Mouse (Mus musculus) forebrain, embryonic 11.5 days (tissue): Measurements from ENCODE around the gene Rtp2. TPM values are rescaled to one million over a fixed set of nuclear protein-coding genes. Genes with fewer than 3 reads are reported as not detected.
"Not testable (repeated sequence)": the region's sequence is repeated elsewhere in the genome, so short reads cannot be mapped to it uniquely, and the experiment has no call there.

Experiments used
- ATAC-seq: fragments of 200-750 bp; cut with Nextera tagmentation; replicated peaks from 2 replicates; pipeline ENCODE4 v1.8.0; 2017; ENCODE audit warnings: moderate TSS enrichment; ENCODE audit not compliant: low FRiP score
- DNase-seq: peaks from one replicate; pipeline ENCODE4 v3.0.0-alpha.2; 2017; ENCODE audit warnings: low spot score
- H3K27ac ChIP-seq: fragments of 300-500 bp; sonication (generic); 2 replicates; pipeline ENCODE4 v1.5.1; 2014; ENCODE audit warnings: low read depth, low read length
- H3K27me3 ChIP-seq: fragments of 300-500 bp; sonication (generic); 2 replicates; pipeline ENCODE4 v1.6.1; 2014; ENCODE audit warnings: mild to moderate bottlenecking, low read length, mixed read lengths; ENCODE audit not compliant: control insufficient read depth, insufficient read depth
- H3K36me3 ChIP-seq: fragments of 300-500 bp; sonication (generic); 2 replicates; pipeline ENCODE4 v1.6.1; 2014; ENCODE audit warnings: mild to moderate bottlenecking, low read length, moderate library complexity, mixed read lengths; ENCODE audit not compliant: control insufficient read depth, insufficient read depth
- H3K4me1 ChIP-seq: fragments of 300-500 bp; sonication (generic); replicated peaks from 2 replicates; pipeline ENCODE4 v1.6.1; 2014; ENCODE audit warnings: low read length, mixed read lengths; ENCODE audit not compliant: control insufficient read depth, insufficient read depth
- H3K4me2 ChIP-seq: fragments of 300-500 bp; sonication (generic); 2 replicates; pipeline ENCODE4 v1.6.1; 2014; ENCODE audit warnings: low read depth, mild to moderate bottlenecking, low read length, moderate library complexity, mixed read lengths; ENCODE audit not compliant: severe bottlenecking
- H3K4me3 ChIP-seq: fragments of 300-500 bp; sonication (generic); 2 replicates; pipeline ENCODE4 v1.5.1; 2014; ENCODE audit warnings: low read depth, low read length
- H3K9ac ChIP-seq: fragments of 300-500 bp; sonication (generic); 2 replicates; pipeline ENCODE4 v1.6.1; 2014; ENCODE audit warnings: low read length
- H3K9me3 ChIP-seq: fragments of 300-500 bp; sonication (generic); 2 replicates; pipeline ENCODE4 v1.6.1; 2016; ENCODE audit warnings: low read length, mixed read lengths; ENCODE audit not compliant: control insufficient read depth
- WGBS: fragments of 180-500 bp; shearing (Covaris S2); extraction: QIAGEN DNeasy Blood & Tissue Kit; methylation state at CpG from one replicate; pipeline ENCODE4 v1.1.7; 2014; 5-methylcytosine and 5-hydroxymethylcytosine counted together
- polyA plus RNA-seq: library from polyadenylated mRNA; unstranded; fragments of >200 nt; fragmentation: Nextera tagmentation; extraction: Ambion mirVana; gene quantifications from 2 replicates; pipeline ENCODE4 v1.2.1, GENCODE M21; 2014

The Rtp2 gene
- polyA plus RNA-seq, 1 experiment from 2014 or later = not detected

- H3K9ac ChIP-seq, DNase-seq, H3K27ac ChIP-seq, H3K36me3 ChIP-seq, H3K4me1 ChIP-seq, H3K4me3 ChIP-seq, H3K27me3 ChIP-seq, H3K4me2 ChIP-seq, H3K9me3 ChIP-seq, ATAC-seq: not testable (repeated sequence)
- WGBS = 86% methylated on average over 9 of the region's 9 CpGs
These were observed 23.8 kb downstream of the Rtp2 start for GRCm38 (mm10) chr16:23908076-23909014.

DNA sequence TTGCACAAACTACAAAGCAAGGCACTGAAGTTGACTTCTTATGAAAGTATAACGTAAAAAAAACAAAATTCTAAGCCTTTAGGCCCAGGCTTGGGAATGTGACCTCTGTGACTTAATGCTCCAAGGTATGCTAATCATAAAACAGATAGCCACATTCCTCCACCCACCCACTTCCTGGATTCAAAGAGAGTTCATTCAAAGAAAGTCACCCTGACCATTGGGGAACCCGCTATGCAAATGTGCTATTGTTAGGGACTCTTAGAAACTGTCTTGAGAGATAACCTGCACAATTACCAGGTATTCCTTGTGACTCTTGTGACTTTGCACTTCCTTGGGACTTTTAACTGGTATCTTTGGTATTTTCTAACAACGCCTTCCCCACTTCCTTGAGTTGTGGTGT lies 25.6 kb downstream of the Rtp2 start:
- H3K36me3 ChIP-seq, DNase-seq, H3K4me3 ChIP-seq, H3K27ac ChIP-seq, ATAC-seq, H3K4me2 ChIP-seq, H3K9ac ChIP-seq, H3K4me1 ChIP-seq, H3K27me3 ChIP-seq, H3K9me3 ChIP-seq: not testable (repeated sequence)
- WGBS = 83% methylated on average over 3 of the region's 3 CpGs

DNA sequence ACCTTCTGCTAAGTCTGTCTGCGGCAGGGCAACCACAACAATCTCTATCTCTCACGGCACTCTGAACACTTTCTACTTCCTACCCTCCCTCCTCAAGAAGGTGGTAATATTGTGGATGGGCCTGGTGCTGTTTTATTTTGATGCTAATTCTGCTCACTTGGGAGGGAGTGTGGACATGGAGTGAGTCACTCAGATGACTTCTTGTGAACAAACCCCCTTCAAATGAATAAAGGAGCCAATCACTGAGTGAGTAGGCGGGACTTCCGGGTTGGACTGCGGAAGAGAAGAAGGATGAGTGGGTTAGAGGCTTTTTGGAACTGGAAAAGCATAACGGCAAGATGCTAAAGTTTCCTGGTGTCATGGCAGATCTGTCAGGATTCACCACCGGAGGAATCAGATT lies 30.8 kb downstream of the Rtp2 start:
- Histone ChIP-seq H3K9ac (no peak overlapping the region), H3K4me3 (no peak overlapping the region), H3K27ac (no peak overlapping the region), H3K36me3 (no peaks in the 10 kb centered on the region), H3K27me3 (peaks cover 2% of the 10 kb centered on the region; the same call in 1 of the 2 replicates), H3K4me1 (peaks cover 2% of the 10 kb centered on the region; the same call in 1 of the 2 replicates), H3K9me3 (no peaks in the 10 kb centered on the region), H3K4me2 (no peak overlapping the region)
- DNase-seq = no peak
- ATAC-seq = no peak
- 90% methylated on average over 7 of the region's 7 CpGs for WGBS

GRCm38 (mm10) chr16:23900061-23900460 lies 32.1 kb downstream of the Rtp2 start:
- Histone ChIP-seq H3K4me1 (peaks cover 2% of the 10 kb centered on the region; the same call in 1 of the 2 replicates), H3K9me3 (no peaks in the 10 kb centered on the region), H3K27me3 (peaks cover 2% of the 10 kb centered on the region; the same call in 1 of the 2 replicates), H3K9ac (no peak overlapping the region), H3K4me3 (no peak overlapping the region), H3K4me2 (no peak overlapping the region), H3K36me3 (no peaks in the 10 kb centered on the region), H3K27ac (no peak overlapping the region)
- DNase-seq (no peak), ATAC-seq (no peak)
- WGBS = 88% methylated on average over 4 of the region's 4 CpGs

GRCm38 (mm10) chr16:23898840-23899239 lies 33.4 kb downstream of the Rtp2 start:
- Histone ChIP-seq H3K4me3 (no peak overlapping the region), H3K4me2 (peak overlapping the region; percentile 48; the same call in 1 of the 2 replicates), H3K27ac (no peak overlapping the region), H3K36me3 (no peaks in the 10 kb centered on the region), H3K9ac (no peak overlapping the region), H3K9me3 (no peaks in the 10 kb centered on the region), H3K4me1 (peaks cover 2% of the 10 kb centered on the region; the same call in 1 of the 2 replicates), H3K27me3 (peaks cover 2% of the 10 kb centered on the region; the same call in 1 of the 2 replicates)
- DNase-seq (peak; percentile 89), ATAC-seq (peak; percentile 69)
- whole genome bisulfite sequencing = 15% methylated on average over 12 of the region's 12 CpGs

- ATAC-seq (peak; percentile 86), DNase-seq (peak; percentile 79)
- Histone ChIP-seq H3K36me3 (no peaks in the 10 kb centered on the region), H3K4me1 (peaks cover 2% of the 10 kb centered on the region; the same call in 1 of the 2 replicates), H3K9me3 (no peaks in the 10 kb centered on the region), H3K27ac (no peak overlapping the region), H3K4me2 (peak overlapping the region; percentile 48), H3K9ac (peak overlapping the region; percentile 29; the same call in 1 of the 2 replicates), H3K4me3 (peak overlapping the region; percentile 15; the same call in 1 of the 2 replicates), H3K27me3 (peaks cover 2% of the 10 kb centered on the region; the same call in 1 of the 2 replicates)
- WGBS = 10% methylated on average over 15 of the region's 15 CpGs
These were observed 34.1 kb downstream of the Rtp2 start for GRCm38 (mm10) chr16:23897984-23898586.

GRCm38 (mm10) chr16:23897486-23897885 lies 34.7 kb downstream of the Rtp2 start:
- H3K27me3 ChIP-seq = peaks cover 2% of the 10 kb centered on the region; the same call in 1 of the 2 replicates
- no peak for DNase-seq
- H3K27ac ChIP-seq = no peak overlapping the region
- no peaks in the 10 kb centered on the region for H3K9me3 ChIP-seq
- no peak for ATAC-seq
- WGBS = 59% methylated on average over 5 of the region's 5 CpGs
- no peak overlapping the region for H3K9ac ChIP-seq
- H3K4me2 ChIP-seq = no peak overlapping the region; the same call in 1 of the 2 replicates
- H3K4me3 ChIP-seq = no peak overlapping the region
- peaks cover 2% of the 10 kb centered on the region; the same call in 1 of the 2 replicates for H3K4me1 ChIP-seq
- H3K36me3 ChIP-seq = no peaks in the 10 kb centered on the region

GRCm38 (mm10) chr16:23895135-23895534 lies 37.1 kb downstream of the Rtp2 start:
- H3K27ac ChIP-seq = no peak overlapping the region
- peaks cover 2% of the 10 kb centered on the region; the same call in 1 of the 2 replicates for H3K4me1 ChIP-seq
- no peak for ATAC-seq
- WGBS = 85% methylated on average over 3 of the region's 3 CpGs
- no peak overlapping the region for H3K9ac ChIP-seq
- peaks cover 10% of the 10 kb centered on the region for H3K27me3 ChIP-seq
- no peaks in the 10 kb centered on the region for H3K36me3 ChIP-seq
- no peak overlapping the region for H3K4me3 ChIP-seq
- no peak overlapping the region for H3K4me2 ChIP-seq
- no peak for DNase-seq
- no peaks in the 10 kb centered on the region for H3K9me3 ChIP-seq
